Mouse (Mus musculus) bone marrow, adult 2 months (tissue): ENCODE measurements around the gene Cyb561.

Experiments
- CTCF ChIP-seq: fragments of 200-500 bp; IDR thresholded peaks from 2 replicates; pipeline ENCODE4 v1.5.1; 2011; ENCODE audit warnings: low read length, control low read depth; ENCODE audit not compliant: control insufficient read depth, insufficient read depth
- POLR2A ChIP-seq: fragments of 200-500 bp; IDR thresholded peaks from 2 replicates; pipeline ENCODE4 v1.6.1; 2011; ENCODE audit warnings: low read depth, mild to moderate bottlenecking, control low read depth, low read length, borderline replicate concordance; ENCODE audit not compliant: control insufficient read depth

DNA sequence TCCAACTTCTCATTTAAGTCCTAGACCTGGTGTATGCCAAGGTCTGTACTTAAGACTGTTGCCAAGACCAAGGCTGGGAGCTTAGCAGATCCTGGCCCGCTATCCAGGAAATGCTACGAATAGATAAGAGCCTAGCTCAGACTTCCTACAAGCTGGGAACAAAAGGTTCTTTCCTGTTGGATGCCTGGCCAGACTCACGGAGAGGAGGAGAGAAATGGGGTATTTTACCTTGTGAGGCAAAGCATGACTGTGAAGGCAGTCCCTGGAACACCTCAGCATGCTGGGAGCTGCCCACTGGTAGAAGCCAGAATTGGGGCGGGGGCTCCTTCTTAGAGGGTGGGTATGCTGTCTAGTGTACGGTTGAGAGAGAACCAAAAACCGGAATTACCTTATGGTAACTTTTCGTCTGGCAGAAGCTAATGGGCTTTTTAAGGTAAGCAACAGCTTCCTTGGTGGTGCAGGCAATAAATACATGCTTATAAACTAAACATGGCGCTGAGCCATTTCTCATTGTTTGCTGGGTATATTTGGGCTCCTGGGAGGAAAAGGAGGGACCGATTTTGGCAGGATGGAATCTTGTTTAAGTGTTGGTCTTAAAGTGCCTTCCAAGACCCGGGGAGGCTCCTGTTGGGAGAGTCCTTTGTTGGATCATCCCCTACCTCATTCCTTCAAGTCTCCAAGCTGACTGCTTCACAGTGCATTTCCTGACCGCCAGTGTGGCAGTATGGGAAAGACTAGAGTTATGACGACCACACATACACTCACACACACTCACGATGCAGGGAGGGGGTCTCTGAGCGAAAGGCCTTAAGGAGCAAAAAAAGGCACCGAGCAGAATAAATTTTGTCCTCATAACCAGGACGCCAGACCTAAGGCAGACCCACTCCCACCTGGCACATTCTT is 8.1 kb downstream of the Cyb561 start:
- TF ChIP-seq POLR2A, result no peak
- TF ChIP-seq CTCF, result no peak
